Mouse (Mus musculus): ENCODE data around the gene Slc30a9.

The Slc30a9 gene

DNA sequence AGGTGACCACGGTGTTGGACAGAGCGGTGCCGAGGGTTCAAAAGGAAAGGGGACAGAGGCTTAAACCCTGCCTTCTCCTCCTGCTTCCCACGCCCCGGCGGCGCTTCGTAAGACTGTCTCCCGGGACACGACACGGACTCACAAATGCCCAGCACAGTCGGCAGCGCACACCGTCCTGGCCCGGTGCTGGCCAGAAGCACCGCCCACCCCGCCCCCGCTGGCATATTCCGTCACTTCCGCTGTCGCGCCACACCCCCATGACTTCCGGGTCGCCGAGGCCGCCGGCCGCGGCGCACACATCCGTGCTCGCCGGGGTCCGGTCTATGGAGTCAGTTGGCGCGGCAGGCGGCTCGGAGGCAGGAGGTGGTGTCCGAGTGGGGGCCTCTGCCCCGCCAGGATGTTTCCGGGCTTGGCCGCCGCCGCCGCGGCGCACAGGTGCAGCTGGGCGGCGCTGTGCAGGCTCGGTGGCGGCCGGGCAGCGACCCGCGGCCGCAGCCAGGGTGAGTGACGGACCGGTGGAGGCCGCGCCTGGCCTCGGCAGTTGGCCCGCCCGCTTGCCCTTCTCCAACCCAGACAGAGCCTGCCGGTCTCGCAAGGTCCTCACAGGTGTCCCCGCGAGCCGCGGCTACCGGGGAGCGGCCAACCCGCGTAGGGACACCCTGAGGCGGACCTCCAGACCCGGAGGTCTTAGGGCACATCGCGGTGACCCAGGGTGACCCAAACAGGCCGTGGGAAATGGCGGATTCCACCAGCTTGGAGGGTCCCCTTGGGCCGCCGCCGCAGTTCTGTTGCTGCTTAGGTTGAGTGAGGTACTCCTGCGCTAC is at the start of gene Slc30a9:
Gene Slc30a9, plus strand, starts transcription at position 258 of the 824 bp plus-strand sequence.
- DNase-seq (ENCODE audit: low spot score): peak; percentile 91

DNA sequence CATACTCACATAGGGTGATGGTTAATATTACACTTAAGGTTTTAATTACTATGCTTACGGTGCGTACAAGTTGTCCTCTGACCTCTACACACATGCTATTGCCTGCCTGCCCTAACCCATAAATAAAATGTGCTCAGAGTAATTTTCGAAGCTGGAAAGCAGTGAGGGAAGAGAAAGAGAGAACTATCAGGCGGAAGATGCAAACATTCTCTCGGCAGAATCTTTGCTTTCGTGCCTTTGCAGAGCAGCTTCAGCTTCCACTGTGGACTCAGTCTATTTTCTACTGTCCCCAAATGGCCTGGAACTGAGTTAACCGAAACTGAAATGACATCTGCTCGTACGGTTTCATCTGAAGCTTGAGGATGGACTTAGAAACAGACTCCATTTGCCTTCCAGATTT is 48.3 kb upstream of the Slc30a9 start:
- no peak for DNase-seq (ENCODE audit: low spot score)

DNA sequence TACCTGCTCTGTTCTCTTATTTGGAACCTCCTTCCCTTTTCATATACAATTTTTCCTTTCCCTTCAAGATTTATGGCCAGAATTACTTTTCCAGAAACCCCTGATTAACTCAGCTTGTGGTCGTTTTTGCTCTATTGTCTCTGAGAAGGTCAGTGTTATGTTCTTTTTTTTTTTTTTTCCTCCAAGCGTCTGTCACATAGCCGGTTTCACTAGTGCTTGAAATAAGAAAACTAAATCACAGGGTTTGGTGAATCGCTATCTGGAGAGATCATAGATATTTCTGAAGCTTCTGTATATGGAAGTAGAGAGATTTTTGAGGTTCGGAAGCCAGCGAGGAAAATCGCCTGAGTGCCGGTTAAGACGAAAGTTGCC is 46.6 kb upstream of the Slc30a9 start:
- DNase-seq (ENCODE audit: low spot score): no peak

- DNase-seq (ENCODE audit: low spot score): peak; percentile 94
Observed at GRCm38 (mm10) chr5:67260531-67261371, 46.0 kb upstream of the Slc30a9 start, which contains the start of gene Tmem33. Gene Tmem33, plus strand, starts transcription at chr5:67260565.

DNA sequence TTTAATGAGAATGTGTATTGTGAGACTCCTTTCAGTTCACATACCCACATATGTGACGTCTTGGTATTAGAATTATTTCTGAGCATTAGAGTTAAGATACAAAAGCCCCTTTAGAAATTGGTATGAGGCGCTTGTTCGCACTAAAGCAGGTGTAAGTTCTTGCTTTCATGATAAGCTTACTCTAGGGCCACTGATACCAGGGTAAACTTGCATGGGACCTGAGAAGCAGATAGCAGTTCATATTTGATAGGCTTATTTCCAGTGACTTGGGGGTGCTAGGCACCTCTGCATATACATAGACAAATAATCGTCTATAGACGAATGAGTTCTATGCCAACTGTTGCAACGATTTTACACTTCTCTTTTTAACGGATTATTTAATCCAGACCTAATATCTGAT is 43.8 kb upstream of the Slc30a9 start:
- DNase-seq (ENCODE audit: low spot score): no peak

DNA sequence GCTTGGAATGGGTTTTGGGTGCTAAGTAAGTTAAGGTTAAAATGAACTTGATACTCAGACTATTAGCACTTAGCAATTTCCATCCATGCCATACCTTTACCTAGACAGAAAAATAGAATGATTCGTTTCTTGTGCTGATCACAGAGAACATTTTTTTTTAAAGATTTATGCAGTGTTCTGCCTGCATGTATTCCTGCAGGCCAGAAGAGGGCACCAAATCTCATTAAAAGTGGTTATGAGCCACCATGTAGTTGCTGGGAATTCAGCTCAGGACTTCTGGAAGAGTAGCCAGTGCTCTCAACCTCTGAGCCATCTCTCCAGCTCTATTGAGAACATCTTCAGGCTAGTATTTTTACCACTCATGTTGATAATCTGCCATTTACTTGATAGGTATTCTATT is 40.6 kb upstream of the Slc30a9 start:
- no peak for DNase-seq (ENCODE audit: low spot score)

GRCm38 (mm10) chr5:67269309-67269708 is 37.4 kb upstream of the Slc30a9 start:
- DNase-seq (ENCODE audit: low spot score): no peak

GRCm38 (mm10) chr5:67279407-67279806 is 27.3 kb upstream of the Slc30a9 start:
- DNase-seq (ENCODE audit: low spot score): peak; percentile 9

DNA sequence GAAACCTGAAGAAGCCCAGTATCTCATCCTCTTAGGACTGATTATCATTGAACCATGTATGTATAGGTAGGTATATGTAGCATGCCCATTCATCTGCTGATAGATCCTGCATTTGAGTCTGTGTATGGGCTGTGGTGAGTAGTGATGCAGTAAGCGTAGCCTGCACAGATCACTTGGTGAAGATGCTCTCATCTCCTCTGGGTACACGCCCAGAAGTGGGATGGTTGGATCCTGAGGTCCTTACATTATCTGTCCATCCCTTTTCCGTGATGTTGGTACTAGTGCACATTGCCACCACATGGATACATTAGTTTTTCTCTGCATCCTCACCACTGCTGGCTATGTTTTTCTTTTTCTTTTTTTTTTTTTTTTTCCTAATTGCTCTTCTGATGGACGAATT is 26.9 kb upstream of the Slc30a9 start:
- no peak for DNase-seq (ENCODE audit: low spot score)

DNA sequence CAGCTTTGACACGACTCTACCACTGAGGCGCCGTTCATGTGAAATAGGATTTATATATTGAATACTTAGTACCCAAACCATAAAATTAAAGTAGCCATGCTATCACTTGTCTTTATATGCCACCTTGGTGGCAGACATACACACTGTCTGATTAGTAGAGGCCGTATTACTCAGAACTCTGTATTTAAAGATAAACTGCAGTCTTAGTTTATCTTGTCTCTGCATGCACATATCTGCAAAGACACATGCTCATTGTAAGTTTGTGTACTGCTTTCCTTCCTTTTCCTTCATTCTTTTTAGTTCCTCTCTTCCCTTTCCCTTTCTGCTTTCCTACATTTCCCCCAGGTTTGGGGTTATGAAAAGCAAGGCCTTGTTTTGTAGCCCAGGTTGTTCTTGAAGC is 26.4 kb upstream of the Slc30a9 start:
- no peak for DNase-seq (ENCODE audit: low spot score)

- no peak for DNase-seq (ENCODE audit: low spot score)
Observed at GRCm38 (mm10) chr5:67295029-67295428, 11.7 kb upstream of the Slc30a9 start.

DNA sequence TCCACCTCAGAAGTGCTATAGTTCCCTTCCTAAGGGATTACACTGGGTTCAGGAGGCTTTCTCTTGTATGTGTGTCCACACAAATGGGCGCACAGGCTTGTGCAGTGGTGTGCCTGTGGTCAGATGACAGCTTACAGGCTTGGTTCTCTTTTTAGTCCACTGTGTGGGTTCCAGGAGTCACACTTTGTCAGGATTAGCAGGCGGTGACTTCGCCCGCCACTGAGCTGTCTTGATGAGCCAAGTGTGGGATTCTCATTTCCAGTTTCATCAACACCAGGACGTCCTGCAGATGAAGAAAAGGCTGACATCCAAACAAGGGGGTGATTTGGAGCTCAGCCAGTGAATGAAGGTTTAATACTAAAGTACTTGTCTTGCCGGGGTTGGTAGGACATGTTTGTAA is 11.1 kb upstream of the Slc30a9 start:
- no peak for DNase-seq (ENCODE audit: low spot score)

DNA sequence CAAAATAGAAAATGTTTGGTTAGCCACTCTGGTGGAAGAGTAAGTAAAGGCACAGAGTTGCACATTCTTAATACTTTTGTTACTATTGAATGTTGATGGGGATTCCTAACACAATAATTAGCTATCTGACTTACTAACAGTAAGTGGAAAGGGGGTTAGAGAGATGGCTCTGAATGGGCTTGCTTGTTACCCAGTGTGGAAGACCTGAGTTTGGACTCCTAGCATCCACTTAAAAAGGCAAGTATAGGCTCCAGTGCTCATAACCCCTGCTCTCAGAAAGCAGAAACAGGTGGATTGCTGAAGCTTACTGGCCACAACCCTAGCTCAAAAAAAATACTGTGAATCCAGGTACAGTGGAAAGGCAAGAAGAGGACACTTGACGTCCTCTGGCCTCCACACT is 10.6 kb upstream of the Slc30a9 start:
- DNase-seq (ENCODE audit: low spot score): no peak

DNA sequence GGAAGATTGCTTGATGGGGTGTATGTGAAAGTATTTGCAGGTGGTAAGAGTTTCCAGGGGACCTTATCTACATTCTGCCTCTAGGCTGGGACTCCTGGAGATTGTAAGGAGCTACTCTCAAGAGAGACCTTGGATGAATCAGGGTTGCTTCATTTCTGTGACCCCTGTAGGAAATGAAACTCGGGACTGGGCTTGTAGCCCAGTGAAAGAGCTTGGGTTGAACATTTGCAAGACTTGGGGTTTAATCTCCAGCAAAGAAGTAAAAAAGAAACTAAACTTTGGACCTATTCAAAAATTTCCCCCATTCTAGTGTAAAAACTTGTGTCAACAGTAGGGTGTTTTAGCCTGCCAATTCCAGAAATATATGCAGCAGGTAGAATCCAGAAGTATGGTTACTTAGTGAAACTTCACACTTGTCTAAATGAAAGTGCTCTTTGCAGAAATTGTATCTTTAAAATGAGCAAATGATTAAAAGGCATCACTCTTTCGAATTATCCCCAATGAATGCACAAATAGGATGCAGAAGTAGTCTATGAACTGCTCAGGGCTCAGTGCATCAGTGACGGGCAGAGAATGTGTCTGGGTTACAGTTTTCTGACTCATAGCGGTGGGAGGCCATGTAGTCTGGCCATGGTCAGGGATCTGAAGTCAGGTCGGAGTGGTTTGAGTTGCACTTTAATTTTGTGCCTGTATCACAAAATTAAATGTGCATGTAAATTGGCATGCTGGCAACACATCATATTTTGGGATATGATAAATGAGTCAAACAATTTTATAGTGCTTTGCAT is 9.5 kb upstream of the Slc30a9 start:
- DNase-seq (ENCODE audit: low spot score): no peak

GRCm38 (mm10) chr5:67299847-67300412 is 6.8 kb upstream of the Slc30a9 start:
- no peak for DNase-seq (ENCODE audit: low spot score)

DNA sequence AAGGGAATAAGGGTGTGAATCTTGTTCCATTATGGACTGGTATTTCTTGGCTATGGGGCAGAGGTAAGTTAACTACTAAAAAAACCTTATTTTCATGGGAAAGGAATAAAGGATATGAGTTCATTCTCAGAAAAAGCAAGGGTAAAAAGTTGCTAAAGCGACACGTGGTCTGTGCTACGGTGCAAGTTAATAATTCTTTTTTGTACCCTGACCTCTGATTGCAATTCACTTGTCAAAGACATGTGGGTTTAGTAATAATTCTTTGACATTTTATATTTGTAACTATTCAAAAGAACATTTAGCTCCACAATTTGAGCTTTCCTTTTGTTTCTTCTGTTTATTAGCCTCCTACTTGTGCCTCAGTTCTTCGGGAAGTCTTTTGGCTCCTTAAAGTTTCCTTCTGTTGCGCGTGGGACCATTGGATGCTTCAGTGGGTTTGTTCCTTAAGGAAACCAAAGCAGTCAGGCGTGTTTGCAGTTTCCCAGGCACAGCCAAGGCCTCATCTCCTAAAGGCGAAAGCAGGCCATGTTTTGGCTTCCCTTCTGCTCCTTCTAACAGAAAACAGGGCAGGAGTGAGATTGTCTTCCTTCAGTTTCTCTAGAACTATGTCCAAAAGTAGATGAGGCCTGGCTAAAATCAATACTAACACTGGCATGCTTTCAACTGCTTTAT is 5.7 kb upstream of the Slc30a9 start:
- DNase-seq (ENCODE audit: low spot score): no peak

GRCm38 (mm10) chr5:67301722-67302331 is 4.9 kb upstream of the Slc30a9 start:
- DNase-seq (ENCODE audit: low spot score): peak; percentile 50

DNA sequence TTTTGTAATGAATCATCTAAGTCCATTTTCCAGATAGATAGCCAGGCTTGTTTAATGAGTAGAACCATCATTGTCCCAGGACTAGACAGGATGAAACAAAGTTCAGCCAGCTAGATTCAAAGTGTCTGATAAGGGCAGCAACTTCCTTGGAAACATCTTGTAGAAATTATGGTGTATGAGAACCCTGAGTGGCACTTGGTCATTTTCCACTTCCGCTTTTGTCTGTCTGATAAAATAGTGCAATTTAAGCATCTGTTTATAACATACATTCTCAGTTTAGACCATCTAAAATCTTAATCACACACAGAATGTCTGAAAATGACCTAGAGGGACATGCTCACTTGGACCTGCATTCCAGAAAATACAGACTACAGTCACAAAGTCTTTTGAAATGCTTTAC is 2.9 kb upstream of the Slc30a9 start:
- no peak for DNase-seq (ENCODE audit: low spot score)

- no peak for DNase-seq (ENCODE audit: low spot score)
Observed at GRCm38 (mm10) chr5:67307659-67308222, 986 bp downstream of the Slc30a9 start.

DNA sequence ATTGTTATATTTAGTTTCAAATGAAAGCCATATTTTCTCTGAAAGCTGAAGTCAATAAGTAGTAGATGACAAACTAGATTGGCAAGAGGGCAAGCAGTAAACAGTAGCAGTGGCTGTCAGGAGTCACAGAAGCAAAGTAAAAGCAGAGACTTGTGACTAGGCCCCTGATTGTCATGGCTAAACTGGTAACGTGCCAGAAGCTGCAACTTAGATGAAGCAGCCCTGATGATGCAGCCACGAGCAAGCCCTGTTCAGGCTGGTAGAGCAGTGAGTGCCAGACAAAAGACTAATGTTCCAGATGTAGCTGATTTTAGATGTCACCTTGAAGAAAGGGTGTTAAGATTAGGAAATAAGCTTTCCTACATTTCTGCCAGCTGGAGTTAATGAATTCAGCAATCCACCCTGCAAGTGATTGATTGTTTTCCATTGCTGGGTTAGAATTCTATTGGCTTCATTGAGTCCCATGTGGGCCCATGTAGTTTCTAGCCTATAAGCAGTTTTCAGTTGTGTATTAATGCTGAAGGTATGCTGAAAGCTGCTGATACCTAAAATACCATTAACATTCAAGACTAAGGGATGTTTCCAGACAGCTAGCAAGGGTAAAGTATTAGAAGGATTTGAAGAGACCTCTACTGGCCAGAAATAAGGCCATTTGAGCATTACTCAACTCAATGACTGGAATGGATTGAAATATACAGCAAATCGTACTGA is 5.2 kb downstream of the Slc30a9 start:
- DNase-seq (ENCODE audit: low spot score): no peak

All from yolk sac, embryonic 10.5 days (tissue).